Mouse (Mus musculus): ENCODE measurements around the gene Pcnt.

Gene Pcnt

DNA sequence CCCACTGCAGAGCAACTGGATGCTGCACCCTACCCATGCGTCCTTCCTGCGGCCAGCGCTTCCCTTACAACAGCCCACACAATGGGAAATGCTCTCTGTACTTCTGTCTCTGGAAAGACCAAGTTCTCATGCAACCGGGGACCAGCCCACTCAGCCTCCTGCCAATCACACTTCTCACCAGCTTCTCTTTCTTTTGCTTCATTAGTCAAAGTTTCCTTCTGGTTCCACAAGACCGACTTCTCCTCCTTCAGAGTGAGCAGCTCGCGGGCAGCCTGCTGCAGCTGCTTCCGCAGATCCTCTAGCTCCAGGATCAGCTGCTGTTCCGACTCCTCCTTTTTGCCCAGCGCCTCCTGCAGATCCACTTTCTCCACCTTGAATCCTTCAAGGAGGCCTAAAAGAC is 34.1 kb downstream of the Pcnt start:
- no peak for DNase-seq

DNA sequence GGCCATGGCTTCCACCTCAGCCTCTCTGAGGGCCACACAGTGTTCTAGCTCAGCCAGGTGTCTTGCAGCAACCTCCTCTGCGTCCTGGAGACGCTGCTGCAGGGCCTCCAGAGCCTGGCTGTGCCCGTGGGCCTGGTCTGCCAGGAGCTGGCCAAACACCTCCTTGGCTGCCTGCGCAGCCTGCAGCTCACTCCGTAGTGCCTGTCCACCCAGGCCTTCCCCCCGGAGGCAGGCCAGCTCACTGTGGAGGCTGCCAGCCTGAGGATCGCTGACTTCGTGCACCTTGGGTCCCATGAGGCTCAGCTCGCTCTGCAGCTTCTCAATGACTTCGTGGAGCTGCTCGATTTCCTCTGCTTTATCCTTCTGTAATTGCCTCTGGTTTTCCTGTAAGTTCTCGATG is 50.0 kb downstream of the Pcnt start:
- DNase-seq: no peak

DNA sequence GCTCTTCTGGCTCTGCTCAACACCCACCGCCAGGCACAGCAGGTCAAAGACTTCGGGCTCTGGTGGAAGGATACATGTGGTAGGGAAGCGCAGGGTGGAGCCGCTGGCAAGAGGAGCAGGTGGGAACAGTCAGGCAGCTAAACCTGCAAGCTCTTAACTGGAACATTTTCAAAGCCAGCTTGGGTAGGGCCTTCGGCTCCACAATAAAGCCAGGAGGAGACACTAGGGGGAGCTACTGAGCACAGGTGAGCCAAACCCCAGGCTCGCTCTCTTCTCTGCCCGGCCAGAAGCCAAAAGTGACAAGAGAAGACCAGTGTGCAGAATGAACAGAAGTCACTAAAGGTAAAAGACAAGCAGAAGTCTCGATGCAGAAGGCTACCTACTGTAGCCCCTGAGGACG is 50.8 kb downstream of the Pcnt start:
- peak; percentile 19 for DNase-seq

DNA sequence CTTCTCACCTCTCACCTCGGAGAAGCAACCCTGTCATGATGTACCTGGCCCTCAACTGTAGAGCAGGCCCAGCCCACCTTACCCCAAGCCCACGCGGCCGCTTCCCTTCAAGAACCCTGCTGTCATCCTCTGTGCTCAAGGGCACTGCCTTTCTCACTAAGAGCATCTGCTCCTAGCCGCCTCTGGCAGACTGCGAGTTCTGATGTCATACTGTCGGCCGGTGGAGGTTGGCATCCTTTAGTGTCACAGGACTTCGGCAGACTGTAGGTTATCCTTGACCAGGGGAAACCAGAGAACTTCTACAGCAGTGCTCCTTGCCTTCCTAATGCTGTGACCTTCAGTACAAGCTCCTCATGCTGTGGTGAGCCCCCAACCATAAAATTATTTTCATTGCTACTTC is 51.4 kb downstream of the Pcnt start:
- DNase-seq: no peak

DNA sequence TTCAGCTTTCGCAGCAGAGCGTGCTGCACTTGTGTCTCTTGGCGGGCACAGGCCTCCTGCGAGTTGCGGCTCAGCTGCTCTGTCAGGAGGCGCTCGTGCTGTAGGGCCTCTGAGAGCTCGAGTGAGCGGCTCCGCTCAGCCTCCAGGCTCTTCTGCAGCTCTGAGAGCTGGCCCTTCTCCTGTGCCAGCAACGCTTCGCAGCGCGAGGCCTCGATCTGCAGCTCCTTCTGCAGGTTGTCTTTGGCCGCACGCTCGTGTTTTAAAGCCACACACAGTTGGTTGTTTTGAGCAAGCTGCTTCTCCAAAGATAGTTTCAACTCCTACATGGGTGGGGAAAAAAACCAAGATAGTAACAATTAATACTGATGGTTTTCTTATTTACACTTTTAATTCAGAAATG is 67.6 kb downstream of the Pcnt start:
- no peak for DNase-seq

DNA sequence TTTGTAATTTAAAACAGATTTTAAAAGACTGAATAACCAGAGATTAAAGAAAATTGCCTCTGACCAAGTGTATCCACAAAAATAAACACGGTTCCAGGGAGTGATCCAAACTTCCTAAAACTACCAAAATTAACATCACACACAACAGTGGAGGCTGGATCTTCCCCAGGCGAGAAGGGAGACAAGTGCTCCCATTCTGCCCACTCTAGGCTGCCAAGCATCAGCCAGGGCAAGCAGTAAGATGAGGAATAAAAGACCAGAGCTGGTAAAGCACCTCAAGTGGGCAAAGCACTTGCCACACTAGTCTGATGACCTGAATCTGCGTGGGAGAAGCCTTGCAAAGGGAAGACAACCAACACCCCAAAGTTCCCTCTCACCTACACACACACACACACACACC is 70.8 kb downstream of the Pcnt start:
- DNase-seq: no peak

DNA sequence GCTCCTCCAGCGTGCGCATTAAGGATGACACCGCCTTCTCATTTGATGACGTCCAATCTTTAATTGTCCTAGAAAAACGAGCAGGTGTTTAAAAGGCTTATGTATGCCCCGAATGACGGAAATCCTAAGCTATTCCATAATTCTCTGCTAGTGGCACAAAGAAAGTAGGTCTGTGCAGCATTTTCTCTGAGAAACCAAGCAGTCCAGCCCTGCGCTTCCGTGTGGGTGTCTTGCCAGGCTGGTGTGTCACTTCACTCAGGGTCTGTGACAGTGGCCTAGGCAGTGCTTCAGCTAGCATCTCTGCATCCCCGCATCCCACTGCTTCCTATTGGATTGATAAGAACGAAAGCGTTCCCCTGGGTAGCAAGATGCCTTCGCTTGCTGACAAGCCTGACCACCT is 73.8 kb downstream of the Pcnt start:
- no peak for DNase-seq

DNA sequence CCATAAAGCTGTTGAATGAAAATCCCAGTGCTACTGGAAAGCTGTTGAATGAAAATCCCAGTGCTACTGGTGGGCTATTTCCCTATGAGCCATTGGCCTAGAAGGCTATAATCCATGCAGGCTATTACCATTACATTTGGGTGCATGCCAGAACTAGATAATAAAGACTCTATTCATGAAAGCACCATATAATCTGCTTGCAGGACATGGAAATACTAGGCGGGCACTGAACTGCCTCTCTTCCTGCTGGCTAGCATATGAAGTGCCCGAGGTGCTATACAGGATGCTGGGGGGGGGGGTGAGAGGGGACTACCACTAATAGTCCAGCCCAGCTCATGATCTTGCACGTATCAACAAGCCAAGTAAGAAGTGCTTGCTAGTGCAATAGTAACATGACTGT is 79.4 kb downstream of the Pcnt start:
- DNase-seq: no peak

DNA sequence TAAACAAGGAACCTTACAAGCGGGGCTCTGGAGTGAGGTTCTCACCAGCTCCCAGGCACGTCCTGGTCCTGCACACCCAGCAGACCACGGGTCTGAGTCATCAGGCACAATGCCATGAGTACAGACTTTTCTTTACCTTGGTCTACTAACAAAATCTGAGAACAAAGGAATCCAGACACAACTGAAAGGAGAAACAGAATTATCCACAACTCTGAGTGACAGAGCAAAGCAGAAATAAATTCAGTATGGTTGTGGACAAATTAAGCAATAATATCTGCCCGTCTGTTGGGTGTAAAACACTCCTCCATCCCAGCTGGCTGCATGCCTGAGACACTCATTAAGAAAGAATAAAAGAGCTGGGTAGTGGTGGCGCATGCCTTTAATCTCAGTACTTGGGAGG is 84.1 kb downstream of the Pcnt start:
- DNase-seq: peak in 1 of 2 experiments; percentile 39

DNA sequence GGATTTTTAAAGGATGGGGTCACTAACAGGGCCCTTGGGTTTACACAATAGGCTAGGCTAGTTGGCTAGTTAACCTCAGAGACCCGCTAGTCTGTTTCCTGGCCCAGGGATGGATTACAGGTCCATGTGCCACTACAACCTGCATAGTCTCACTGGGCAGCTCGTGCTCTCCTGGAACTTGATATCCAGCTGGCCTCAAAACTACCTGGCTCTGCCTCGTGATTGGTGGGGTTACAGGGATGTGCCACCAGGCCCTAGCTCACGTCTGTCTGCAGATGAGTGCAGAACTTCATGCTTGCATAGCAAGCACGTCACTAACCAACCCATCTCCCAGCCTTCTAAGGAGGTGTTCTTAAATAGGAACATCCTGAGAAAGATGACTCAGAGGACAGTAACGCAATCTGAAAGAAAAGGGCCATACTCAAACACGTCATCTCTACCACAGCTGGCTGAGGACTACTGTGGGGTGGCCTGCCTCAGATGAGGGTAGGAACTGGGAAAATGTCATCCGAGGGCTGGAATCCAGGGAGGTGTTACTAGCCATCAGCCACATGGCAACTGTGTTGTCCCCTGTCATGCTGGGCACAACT is 85.2 kb downstream of the Pcnt start:
- DNase-seq: no peak

DNA sequence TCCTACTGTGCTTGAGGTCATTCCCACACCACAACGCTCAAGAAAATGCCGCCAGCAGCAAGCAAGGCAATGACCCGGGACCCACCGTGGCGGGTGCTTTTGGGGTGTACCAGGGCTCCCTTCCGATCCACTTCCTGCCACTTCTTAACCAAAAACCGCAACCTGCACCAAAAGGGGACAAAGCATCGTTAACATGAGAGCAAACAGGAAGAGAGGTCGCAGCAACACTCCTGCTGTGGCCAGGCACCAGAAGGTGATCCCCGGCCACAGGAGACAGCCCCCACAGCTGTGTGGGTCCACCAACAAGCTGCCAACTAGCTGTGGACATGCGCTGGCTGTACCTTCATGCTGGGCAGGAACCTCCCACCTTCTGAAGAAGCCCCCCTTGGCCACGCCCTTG is 87.6 kb downstream of the Pcnt start:
- no peak for DNase-seq

DNA sequence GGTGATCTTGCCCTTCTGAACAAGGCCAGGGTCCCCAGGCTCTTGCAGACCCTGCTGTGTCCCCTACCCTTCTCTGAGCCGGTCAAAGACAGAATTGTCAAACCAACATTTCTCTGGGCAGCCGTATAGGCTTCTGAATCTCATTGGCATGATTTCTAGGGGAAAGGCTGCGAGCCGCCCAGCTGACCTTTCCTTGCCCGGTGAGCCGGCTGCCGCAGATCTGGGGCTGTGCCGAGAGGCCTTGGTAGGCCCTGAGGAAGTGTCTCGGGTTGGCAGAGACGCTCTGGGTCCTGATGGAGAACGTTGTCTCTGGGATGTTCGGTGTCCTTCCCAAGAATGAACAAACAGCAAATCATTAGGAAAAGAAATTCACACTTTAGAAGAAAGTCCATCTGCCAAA is 88.6 kb downstream of the Pcnt start:
- no peak for DNase-seq

DNA sequence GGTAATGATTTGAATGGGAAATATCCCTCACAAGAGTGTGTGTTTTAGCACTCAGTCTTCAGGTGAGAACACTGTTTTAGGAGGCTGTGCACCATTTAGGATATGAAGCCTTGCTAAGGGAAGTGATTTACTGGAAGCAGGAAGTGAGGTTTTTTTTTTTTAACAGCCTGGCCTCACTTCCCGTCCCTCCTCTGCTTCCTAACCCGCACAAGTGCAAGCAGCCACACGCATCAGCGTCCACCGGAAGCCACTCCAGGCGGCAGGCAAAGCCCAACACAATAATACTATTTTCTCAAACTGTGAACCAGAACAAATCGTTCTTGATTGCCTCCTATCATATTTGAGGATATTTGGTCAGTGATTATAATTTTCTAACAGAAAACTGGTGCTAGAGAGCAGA is 90.6 kb downstream of the Pcnt start:
- no peak for DNase-seq

DNA sequence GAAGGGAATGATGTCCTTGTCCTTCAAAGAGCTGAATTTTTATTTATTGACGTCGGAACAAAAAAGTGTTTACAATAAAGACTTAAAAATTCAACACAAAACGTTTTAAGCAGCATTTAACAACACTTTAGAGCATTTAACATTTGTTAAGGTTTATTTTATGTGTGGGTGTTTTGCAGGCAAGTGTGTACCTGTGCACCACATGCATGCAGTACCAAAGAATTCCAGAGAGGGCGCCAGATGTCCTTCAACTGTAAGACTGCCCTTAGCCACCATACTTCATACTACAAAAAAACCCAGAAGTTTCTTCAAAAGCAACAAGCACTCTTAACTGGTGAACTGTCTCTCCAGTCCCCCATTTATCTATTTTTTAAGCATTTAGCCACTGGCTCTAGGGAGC is 96.0 kb downstream of the Pcnt start:
- DNase-seq: peak; percentile 42 to 45

DNA sequence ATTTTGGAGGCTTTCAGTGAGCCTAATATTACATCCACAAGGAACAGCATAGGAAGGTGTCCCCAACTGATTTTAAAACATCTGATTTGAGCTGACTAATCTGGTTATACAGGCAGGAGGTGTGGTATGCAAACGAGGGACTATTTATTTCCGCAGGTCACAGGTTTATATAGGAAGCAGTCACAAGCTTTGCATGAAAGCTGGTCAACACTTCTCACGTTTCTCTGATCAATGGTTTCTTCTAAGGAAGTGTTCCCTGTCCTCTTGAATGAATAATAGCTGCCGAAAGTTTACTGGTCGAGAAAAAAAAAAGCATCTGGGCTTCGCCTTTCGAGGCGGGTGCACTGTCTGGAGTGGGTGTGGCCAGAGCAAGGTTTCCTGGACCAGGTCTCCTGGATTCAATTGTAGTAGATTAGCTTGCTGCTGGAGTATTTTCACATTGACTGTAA is 96.5 kb downstream of the Pcnt start:
- DNase-seq: peak; percentile 15 to 34

DNA sequence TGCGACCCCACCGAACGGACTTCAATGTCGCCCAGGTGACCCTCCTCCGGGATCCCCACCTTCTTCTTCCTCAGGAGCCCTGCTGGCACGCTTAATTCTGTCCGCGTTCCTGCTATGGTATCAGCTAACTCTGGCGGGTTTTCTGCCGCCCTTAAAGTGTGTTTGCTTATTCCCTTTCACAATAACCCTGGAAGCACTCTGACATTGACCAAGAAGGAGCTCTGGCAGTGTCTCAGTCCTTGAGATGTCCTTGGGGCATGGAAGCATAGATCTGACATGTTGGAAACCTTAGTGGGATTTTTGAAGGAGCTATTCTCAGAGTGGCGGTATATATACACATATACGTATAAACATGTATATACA is 97.1 kb downstream of the Pcnt start:
- no peak for DNase-seq

DNA sequence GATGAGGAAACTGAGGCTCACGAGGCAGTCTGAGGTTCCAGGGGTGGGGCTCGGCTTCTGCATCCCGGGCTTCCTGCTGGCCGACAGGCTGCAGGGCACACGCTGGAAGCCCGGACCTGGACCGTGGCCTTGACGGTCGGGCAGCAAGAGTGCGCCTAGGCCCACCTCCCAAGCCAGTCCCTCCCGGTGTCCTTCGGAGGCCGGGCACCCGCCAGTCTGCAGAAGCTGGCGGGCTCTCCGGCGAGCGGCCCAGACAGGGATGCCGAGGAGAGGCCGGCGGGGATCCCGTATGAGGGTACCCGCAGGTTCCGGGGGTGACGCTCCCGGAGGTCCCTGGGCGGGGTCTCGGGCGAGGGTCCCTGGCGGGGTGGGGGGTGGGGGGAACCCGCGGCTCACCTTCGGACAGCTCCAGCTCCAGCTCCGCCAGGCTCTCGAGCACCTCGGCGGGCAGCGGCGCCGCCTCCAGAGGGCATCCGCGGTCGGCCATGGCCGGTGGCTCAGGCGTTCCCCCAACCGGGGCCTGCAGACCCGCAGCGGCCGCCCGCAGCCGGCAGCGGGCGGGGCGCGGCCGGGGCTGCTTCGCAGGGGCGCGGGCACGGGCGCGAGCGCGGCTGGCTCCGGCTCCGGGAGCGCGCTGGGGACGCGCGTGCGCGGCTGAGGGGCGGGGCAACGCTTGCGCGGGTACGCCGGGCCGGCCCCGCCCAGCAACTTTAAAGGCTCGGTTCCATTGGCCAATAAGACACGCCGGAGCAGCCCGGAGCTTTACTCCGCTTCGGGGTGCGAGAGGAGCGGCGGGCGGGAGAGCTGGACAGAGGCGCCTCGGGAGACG is 97.7 kb downstream of the Pcnt start, which contains the start of gene Dip2a:
TSS of gene Dip2a (minus strand) at position 581 of the 829 bp plus-strand sequence.
- DNase-seq: peak; percentile 93

DNA sequence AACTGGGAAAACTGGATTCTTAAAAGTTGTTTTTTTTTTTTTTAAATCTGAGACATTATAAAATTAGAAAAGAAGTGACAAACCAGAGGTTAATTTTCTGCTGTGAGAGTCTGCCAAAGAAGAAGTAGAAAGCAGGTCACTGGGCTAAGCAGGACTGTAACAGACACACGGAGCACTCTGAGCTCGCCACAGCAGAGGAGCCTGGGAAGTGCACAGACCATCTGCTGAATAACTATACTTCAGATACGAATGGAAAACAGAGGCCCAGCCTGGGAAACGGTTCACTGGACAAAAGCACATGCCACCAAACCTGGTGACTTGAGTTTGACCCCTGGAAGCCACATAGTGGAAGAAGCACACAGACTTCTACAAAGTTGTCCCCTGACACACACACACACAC is 108.2 kb downstream of the Pcnt start:
- DNase-seq: no peak

DNA sequence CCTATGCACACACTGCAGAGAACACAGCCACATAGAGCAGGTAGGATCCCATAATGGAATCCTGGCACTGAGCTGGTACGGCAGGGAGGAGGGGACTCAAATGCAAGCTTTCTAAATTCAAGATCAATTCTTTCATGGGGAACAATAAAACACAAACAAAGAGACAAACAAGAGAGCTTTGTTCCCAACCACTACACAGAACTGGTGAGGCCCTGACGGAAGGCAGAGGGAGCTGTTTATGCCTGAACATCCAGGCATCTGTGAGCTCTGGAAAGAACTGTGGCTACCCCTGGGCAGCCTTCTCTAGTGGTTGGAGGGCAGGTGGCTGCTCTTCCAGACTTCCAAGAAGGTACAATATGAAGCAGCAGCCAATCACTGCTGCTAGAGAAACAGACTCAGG is 110.5 kb downstream of the Pcnt start:
- DNase-seq: no peak

DNA sequence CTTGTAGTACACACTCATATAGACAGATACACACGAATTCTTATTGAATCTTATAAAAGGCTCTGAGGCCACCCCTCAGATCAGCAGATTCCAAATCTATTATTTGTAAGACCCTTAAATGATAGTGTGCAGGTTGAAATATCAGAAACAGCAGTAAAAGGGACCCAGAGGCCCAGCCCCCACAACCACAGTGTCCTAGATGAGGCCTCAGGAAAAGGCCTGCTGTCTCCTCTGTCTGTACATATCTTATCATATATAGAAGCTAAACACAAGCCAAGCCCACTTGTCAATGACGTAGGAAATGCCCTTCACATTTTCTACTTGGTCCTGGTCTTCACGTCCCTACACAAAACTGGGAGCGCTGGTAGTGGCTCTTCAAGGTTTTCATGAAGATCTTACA is 113.5 kb downstream of the Pcnt start:
- no peak for DNase-seq

DNA sequence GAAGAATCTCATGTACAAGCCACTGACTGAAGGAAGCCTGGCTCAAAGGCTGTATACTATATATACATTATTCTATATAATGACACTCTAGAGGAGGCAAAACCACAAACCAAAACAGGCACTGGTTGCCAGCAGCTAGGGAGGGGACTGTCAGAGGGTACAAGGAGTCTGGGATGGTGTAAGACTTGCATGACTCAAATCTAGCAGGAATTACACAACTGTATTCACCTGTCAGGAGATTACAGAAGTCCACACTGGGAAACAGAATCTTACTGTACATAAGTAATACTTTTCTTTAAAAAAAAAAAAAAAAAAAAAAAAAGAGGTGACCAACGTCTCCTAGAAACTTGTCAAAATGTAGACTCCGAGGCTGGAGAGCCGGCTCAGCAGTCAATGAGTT is 114.0 kb downstream of the Pcnt start:
- peak in 1 of 2 experiments; percentile 16 for DNase-seq

DNA sequence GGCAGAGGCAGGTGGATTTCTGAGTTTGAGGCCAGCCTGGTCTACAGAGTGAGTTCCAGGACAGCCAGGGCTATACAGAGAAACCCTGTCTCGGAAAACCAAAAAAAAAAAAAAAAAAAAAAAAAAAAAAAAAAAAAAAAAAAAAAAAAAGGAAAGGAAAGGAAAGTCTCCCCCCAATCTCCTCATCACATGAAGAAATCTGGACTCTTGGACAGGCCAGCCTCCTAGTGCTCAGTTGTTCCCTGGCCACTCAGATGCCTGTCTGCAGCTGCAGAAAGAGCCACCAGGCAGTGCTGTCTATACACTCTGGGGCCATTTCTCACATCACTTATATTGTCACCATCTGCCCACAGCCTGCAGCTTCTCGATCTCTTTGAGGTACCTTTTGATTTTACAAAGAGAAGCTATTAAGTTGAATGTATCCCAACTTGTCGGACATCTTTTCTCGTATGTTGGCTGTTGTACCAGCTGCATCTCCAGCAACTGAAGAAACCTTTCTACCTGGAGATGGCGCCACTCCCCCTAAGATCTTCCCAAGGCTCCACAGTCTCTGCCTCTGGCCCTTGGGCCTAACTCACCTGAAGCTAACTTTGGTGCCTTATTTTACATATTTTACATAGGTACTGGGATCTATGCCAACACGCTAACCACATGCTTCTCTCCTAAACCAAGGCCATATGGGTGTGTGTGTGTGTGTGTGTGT is 116.1 kb downstream of the Pcnt start:
- peak; percentile 31 to 37 for DNase-seq

DNA sequence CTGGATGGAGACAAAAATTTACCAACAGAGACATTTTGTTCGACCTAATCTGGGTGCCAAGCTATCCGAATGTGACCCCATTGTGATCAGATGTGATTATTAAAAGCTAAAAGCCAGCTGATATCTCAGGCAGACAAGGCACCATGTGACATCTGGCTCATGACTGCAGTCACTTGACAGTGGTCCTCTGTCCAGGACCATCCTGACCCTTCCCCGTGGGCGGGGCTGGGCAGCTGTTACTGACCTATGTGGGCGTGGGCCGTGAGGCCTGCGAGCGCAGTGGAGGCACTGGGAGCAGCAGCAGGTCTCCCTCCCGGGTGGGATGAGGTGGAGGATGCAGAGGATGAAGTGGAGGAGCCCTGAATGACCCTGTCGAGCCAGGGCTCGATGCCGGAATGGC is 125.0 kb downstream of the Pcnt start:
- no peak for DNase-seq

DNA sequence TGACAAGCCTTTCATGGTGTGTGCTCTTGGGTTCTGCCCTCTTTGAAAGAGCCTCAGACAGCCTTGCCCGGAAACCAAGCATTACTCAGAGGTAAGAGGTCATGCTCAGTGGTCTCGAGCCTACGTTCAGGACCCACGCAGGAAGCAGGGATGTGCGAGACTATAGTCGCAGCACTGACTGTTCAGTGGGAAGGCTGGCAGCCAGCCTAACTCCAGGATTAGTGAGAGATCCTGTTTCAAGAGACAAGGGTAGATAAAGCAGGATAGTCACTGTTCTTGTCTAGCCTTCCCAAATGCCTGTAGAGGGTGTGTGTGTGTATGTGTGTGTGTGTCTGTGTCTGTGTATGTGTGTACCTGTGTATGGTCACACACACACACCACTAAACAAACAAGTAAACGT is 126.4 kb downstream of the Pcnt start:
- DNase-seq: no peak

Data from lung, adult 18-20 months (tissue).